Mouse (Mus musculus) gastrocnemius, postnatal 10 days (tissue): Measurements from ENCODE around the gene Sppl2b. TPM values are rescaled to one million over a fixed set of nuclear protein-coding genes. Genes with fewer than 3 reads are reported as not detected.

ENCODE experiments used
- DNase-seq: peaks from one replicate; pipeline ENCODE4 v3.0.0; 2021; ENCODE audit warnings: mixed read lengths
- total RNA-seq, 2 experiments: library from RNA; stranded (reverse); gene quantifications; 2 replicates each; pipeline ENCODE4 v1.2.3; 2021

Sppl2b gene
- total RNA-seq, 2 experiments from 2014 or later: 30.5 to 33.0 TPM

DNA sequence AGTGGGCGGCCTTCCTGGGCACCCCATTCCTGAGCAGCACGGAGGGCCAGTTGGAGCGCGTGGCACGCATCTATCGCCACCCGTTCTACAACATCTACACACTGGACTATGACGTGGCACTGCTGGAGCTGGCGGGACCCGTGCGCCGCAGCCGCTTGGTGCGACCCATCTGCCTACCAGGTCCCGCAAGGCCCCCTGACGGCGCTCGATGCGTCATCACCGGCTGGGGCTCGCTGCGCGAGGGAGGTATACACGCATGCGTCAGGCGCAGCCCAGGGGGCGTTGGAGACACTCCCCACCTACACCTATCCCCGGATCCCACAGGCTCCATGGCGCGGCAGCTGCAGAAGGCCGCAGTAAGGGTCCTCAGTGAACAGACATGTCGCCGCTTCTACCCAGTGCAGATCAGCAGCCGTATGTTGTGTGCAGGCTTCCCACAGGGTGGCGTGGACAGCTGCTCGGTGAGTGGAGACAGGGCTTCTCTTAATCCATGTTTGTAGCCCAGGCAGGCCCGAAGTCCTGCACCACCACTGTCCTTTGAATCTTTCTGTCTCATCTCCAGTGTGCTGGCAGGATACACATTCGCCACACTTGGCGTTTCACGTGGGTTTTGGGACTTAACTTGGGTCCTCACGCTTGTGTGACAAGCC, 42.9 kb downstream of the Sppl2b start:
- no peak for DNase-seq

DNA sequence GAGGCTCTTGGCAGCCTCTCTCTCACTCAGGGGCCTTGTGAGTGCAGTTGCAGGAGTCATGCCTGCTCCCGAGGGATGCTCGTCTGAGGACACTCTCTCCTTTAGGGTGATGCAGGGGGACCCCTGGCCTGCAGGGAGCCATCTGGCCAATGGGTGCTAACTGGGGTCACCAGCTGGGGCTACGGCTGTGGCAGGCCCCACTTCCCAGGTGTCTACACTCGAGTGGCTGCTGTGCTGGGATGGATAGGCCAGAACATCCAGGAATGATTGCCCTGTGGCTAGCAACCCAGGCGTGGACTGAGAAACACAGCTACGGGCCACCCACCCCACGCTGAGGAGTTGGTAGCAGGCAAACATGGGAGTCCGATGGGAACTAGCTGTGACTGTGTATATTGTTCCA, 44.0 kb downstream of the Sppl2b start:
- no peak for DNase-seq

DNA sequence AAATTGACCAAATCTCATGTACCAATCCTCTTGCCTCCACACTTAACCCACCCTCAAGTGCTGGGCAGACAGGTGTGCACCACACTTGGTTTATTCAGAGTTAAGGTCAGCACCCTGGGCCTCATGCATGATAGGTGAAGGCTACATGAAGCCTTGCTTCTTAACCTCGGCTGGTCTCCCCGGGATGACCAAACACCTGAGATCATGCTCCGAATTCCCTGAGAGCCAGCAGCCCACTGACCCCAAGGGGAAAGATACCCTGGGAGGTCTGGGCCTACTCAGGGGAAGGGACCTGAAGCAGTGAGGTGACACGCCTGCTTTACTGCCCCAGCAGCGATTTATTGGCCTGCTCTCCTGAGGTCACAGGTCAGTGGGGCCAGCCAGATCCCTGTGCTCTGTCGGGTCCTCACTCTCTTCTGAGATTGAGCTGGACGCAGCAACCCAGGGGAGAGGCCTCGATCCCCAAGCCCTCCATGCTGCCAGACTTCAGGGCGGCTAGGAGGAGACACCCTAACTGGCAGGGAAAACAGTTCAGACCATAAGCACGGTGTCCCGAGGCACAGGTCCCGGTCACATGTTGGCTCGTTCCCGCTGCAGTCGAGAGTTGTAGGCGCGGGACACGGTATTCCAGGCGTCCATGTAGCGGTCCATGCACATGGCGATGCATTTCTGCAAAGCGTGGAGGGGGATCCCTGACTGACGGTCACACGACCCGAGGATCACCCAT, 44.7 kb downstream of the Sppl2b start:
- no peak for DNase-seq

DNA sequence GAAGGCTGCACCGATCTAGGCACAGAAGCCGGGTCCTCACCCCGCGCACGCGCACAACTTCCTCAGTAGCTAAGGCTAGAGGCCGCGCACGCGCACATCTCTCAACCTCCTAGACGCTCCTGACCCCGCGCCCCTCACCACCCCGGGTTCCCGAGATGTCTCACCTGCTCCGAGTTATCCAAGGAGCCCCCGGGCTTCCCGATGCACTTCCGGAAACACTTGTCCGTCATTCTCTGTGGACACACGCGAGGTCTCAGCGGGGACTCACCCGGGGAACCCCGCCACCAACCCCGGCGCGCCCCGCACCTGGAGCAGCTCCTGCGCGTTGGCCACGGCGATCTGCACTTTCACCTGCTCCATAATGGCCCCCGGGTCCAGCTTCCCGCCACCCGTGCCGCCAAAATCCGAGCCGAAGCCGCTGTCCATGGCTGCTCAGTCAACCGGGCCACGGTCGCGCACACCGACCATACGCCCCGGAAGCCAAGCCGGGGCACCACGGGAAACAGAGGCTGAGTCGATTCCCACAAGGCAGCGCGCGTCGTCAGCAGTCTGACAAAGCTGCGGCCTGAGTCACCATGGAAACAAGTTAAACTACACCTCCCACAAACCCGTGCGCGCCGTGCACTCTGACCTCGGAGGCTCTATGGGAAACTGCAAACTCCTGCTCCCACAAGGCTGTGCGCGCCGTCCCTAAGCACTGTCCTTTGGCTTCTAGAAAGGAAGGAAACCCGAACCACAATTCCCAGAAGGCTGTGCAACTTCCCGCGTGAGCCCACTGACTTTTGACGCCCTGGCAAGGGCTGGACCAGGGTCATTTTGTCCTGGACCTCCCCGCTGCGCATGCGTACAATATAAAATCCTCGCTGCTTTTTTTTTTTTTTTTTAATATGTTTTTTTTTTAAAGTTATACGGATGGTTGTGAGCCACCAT, 45.5 kb downstream of the Sppl2b start, which contains the start of gene Timm13:
Timm13 (minus strand) TSS at position 652 of the 930 bp plus-strand sequence.
- peak; percentile 91 for DNase-seq

DNA sequence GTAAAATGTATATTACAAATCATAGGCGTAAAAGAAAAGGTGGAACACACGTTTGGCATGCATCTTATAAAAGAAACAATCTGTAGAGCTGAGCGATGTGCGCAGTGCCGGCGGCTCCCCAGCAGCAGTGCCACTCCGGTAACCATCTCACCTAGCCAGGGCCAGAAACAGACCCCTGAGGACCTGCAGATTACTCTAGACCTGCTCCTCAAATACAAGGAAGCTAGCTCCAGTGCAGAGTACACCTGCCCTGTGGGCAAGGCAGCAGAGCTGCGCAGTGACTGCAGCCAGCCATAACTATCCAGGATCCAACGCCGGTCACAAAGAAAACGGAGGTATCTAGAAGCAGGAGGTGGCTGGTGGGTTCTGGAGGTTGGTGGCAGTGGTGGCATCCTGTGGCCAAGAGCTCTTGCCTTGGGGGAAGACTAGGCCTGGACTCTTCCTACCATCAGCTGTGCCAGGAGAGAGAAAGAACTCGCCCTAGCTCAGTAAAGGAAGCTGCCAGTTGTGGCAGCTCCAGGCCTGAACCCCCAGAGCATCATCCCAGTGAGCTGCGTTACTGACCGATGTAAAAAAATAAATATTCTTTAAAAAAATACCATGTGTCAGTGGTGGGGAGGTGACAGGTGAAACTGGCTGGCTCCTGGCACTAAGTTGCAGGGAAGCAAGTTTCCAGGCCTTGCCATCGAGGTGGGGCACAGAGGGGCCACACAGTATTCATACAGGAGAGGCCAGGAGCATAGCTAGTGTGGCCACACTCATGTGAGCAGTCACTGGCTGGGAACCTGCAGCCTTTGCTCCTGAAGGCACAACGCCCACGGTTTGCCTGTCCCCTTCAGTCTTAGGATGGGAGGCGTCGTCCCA, 46.6 kb downstream of the Sppl2b start:
- DNase-seq: no peak

DNA sequence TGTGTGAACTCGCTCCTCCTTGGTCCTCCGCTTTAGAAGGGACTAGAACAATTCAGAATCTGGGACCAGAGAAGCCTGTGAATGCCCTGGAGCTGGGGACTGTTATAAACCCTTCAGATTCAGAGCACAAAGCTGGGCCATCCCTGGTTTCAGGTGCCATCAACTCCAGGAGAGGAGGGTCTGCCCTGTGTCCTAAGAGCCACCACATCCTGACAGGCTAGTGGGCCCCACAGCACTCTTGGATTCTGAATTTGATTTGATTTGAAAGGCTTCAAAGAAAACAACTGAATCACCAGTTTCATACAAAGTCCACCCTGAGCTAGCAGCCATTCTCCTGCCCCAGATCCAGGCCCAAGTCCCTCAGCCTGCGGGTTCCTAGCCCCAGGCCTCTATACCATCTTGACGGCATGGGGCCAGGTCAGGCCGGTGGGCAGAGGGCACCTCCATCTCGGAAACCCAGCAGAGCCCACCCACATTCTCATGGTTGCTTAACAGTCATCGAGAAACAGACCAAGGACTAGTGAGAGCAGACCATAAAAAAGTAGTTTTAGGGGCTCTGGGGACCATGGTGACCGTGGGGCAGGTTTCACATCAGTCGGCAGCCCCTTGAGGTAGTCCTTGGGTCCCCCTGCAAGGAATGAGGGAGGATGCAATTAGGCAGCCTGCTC, 47.3 kb downstream of the Sppl2b start:
- no peak for DNase-seq

DNA sequence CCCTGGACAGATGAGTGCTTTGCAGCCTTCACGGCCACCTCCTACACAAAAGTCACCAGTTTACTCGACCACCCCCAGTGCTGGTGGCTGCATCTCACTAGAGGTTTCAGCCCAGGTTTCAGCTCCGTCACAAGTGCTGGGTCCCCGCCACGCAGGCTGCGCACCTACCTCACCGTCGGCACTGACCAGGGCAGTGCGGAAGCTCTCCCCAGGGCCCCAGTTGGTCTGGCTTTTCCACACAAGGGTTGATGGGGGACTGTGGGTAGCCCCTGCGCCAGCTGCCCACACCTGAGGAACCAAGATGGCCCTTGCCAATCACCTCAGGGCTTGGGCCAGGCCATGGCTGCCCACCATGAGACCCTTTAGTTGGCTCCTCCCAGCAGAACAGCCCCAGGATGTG, 48.2 kb downstream of the Sppl2b start:
- DNase-seq: no peak

DNA sequence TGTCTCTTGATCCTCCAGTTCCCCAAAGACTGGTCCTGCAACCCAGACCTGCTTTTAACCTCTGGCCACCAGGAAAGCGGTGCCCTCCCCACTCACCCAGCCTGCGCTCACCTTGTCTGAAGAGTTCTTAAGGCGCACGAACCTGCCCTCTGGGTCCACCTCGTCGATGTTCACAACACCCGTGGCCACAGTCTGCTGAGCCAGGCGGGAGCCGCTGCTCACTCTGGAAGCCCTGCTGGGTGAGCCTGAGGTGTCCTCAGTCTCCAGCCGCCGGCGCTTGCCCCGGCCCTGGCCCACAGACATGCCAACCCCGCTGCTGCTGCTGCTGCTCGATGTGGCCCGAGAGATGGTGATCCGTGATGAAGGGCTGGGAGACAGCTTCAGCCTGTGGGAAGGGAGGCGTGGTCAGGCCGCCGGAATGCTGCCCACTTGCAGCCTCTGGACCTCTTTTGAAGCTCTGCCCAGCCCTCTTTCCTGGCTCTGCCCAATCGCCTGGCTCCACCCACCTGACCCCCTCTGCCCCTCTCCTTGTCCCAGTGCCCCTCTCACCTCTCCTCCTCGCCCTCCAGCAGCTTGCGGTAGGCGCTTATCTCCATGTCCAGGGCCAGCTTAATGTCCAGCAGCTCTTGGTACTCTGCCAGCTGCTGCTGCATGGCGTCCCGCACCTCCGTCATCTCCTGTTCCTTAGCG, 49.1 kb downstream of the Sppl2b start:
- no peak for DNase-seq

DNA sequence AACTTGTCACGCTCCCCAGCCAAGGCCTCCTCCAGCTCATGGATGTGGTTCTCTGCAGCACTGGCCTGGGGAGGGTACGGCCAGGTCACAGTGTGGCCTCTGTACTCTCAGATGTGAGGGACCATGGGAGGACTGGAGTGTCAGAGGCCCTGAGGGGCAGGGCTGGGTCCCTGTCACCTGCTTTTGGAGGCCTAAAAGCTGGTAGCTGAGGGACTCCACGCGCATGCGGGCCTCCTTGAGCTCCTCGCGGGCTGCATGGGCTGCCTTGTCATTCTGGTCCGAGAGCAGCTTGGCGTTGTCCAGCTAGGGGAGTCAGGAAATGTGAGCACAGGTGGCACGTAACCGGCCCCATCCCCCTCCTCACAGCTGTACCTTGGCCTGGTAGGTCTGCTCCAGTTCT, 49.6 kb downstream of the Sppl2b start:
- no peak for DNase-seq

DNA sequence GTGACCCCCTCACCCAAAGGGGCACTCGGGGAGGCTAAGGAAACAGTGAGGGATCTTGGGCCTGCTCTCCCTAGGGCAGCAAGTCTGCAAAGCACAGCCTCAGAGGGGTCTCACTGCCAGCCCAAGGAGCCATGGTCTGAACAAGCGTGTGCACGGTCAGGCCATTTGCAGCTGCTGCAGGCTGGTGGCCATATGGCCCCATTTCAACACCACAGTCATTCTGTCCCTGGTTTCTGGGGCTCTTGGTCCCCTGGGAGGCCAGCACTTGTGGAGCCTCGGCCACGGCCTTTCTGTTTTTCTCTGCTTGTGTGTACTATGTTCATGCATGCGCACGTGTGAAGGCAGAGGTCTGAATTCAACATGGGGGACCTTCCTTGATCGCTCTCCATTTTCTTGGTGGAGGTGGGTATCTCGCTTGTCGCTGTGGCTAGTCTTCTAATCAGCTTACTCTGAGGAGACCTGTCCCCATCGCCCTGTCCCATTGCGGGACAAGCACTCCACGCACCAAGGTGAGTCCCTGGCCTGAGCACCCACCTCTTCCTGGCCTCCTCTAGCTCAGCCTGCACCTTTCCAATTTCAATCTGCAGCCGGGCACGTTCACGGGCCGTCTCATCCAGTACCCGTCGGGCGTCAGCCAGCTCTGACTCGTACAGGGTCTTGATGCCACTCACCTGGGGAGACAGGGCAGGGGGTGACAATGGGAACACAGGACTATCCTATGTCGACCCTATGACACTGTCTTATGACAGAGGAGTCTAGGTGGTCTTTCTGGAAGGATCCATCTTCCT, 54.5 kb downstream of the Sppl2b start:
- DNase-seq: peak; percentile 58

DNA sequence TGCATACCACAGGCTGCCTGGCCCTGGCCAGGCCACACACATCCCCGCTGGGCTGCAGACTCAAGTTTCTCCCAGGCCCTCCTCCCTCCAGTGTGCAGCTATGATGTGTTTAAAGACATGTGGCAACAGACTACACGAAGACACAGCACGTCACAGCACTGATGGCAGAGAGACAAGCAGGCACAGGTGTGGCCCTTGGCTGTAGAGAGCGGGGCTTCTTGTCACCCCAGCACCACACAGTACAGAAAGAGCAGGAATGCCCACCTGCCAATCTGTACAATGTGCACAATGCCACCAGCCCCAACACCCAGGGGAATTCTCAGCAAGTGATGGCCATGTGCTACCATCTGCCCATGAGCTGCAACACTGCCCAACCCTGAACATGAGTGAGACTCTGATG, 56.3 kb downstream of the Sppl2b start:
- no peak for DNase-seq

DNA sequence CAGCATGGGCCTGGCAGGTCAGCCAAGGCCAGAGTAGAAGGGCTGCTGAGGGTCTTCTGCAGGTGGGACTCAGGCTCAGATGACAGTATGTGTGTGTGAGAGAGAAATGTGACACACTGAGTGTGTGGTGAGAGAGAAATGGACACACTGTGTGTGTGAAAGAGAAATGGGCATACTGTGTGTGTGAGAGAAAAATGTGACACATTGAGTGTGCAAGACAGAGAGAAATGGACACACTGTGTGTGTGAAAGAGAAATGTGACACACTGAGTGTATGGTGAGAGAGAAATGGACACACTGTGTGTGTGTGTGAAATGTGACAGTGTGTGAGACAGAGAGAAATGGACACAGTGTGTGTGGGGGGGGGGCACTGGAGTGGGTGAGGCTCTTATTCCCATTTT, 56.8 kb downstream of the Sppl2b start:
- no peak for DNase-seq

DNA sequence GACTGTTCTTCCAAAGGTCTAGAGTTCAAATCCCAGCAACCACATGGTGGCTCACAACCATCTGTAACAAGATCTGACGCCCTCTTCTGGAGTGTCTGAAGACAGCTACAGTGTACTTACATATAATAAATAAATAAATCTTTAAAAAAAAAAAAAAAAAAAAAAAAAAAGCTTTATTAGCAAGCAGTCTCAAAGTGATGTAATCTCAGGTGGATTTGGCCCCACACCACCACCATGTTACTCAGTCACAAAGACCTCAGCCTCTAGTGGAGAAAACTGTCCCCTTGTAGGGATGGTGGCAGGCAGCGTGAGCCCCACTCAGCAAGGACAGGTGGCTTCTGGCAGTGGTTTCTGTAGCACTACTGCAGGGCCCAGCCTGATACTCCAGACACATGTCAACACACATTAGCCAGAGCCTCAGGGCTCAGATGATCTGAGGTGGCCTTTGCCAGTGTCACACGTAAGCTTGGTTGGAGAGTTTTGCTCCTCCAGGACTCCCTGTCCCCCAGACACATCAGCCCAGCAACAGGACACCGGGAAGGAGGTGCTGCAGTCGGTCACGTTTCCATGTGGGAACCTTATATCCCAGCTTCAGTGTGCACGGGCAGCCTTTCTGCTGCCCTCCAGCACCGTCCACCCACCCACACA, 58.4 kb downstream of the Sppl2b start:
- DNase-seq: no peak

DNA sequence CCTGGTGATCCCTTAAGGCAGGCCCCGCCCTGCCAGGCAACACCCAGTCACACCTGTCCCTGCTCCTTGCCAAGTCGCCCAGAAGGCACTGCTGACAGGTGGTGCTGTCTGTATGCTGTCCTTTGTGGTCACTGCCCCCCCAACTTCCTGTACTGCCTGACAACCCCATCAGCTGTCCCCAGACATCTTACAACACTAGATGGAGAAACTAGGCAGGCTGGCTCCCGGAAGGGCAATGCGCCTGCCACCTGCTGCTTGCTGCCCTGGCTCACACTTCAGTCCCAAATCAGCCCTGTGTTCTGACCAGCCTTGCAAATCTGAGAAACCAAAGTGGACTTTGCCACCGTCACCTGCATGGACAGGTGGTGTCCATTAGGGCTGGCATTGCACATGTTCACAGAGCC, 59.2 kb downstream of the Sppl2b start:
- peak; percentile 64 for DNase-seq

DNA sequence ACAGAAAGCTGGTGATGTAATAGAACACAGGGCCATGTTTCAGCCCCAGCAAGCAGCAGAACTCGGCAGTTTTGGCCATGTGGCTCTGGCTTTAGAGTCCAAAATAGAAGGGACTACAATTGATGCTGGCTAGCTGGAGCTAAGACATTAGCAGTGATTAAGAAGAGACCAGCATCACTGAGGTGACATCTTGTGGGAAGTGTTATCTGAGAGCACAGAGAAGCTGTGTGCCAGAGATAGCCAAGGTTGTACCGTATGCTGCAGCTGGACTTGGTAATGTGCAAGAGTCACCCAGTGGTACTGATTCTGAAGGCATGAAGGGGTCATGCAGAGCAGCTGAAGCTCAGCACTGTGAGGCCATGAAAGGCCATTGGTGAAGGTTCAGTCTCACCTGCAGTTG, 60.2 kb downstream of the Sppl2b start:
- no peak for DNase-seq

DNA sequence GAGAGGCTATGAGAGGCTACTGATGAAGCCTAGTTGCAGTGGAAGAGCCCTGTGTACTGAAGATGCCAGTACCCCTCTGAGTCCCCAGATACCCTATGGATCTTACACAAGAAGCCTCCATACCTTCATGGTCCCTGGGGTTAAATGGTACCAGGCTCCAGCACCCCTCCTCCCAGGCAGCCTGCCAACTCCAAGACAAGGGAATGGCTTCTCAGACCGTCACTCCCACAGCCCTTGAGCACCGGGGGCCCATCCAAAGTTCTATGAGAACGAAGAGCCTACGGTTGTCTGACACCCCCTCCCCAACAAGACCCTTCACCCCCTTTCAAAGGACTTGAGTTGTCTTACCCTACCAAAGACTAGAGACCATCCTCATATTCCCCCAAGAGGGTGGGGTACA, 60.7 kb downstream of the Sppl2b start:
- no peak for DNase-seq

DNA sequence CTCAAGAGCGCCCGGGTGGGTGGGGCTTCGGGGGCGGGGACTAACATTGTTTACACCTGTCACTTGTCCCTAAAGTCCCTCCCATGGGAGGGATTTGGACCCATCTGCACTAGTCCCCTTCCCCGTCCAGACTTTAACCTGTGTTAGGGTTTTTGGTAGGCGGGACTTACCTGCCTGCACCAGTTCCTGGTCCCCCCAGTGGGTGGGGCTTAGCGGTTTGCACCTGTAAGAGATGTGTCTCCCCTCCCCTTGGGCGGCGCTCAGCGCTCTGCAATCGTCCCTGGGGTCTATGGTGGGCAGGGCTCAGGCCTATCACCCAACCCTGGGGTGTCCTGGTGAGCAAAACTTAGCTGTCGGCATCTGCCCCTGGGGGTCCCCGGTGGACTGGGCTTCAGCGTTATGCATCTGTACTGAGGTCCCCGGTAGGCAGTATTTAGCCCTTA, 62.3 kb downstream of the Sppl2b start:
- DNase-seq: no peak

DNA sequence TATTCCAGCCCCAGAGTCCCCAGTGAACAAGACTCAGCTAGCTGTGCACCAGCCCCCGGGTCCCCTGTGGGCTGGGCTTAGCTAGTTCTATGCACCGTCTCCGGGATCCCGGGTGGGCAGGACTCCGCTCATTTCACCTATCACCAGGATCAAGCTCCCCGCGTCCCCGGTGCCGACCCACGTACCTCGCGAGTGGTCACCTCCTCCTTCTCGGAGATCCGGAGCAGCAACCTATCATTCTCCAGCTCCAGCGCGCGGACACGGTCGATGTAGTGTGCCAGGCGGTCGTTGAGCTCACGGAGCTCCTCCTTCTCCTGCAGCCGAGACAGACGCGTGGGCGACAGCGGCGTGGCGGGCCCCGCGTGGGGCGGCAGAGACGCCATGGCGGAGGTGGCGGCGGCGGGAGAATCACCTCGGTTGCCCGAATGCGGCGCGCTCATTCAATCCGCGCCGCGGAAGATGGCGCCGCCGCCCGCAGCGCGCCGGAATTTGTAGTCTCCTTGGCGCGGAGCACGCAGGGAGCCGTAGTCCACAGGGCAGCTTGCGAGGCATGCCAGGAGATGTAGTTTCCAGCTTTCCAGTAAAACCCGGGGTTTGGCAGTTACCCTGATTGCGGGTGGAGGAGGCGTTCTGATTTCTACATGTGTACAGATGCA, 62.8 kb downstream of the Sppl2b start, which contains the start of gene Lmnb2:
Lmnb2 (minus strand) TSS at position 467 of the 656 bp plus-strand sequence.
- peak; percentile 77 for DNase-seq
